Mouse (Mus musculus): ENCODE measurements at regions not wholly inside any gene's neighbourhood (a gene's known extent, or its start where the extent isn't known, plus 50 kb on each side); places are given as distances from the start of the nearest gene placed in this dataset.

- no peak overlapping the region for H3K4me3 ChIP-seq (ENCODE audit: low read depth, low read length)
- H3K9ac ChIP-seq (ENCODE audit: low read depth, low read length): no peak overlapping the region
- ATAC-seq (ENCODE audit: low FRiP score) (no peak), DNase-seq (ENCODE audit: low spot score) (no peak)
- no peaks in the 10 kb centered on the region for H3K4me1 ChIP-seq (replicated peaks; ENCODE audit: control insufficient read depth, insufficient read depth, low read length)
- no peaks in the 10 kb centered on the region for H3K9me3 ChIP-seq (ENCODE audit: control insufficient read depth, low read length)
- H3K4me2 ChIP-seq (replicated peaks; ENCODE audit: low read depth, low read length): no peak overlapping the region
- WGBS: 93% methylated on average over 4 of the region's 4 CpGs
- H3K27ac ChIP-seq (ENCODE audit: low read depth, low read length): no peak overlapping the region
- H3K36me3 ChIP-seq (ENCODE audit: control insufficient read depth, insufficient read depth, low read length): no peaks in the 10 kb centered on the region
- H3K27me3 ChIP-seq (ENCODE audit: control insufficient read depth, insufficient read depth, low read length): no peaks in the 10 kb centered on the region
Measured at GRCm38 (mm10) chr15:62808087-62808808, 1036.7 kb downstream of the Gsdmc2 start.

DNA sequence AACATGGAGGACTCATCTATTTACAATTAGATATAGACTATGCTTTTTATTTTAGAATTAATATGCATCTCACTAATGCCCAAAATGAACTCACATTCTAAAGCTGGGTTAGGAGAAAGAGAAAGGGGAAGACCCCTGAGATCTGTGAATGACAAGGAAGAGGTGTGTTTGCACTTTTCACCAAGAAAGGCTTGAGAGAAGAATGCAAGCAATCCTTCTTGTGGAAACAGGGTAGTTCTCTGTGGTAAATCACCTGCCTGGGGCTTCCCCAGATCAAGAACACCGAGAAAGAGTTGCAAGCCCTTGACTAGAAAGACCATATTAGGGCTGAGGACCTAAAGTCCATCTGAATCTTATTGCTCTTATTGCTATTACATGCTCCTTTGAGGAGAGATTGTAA, 1037.6 kb downstream of the Gsdmc2 start:
- Histone ChIP-seq H3K9ac (ENCODE audit: low read depth, low read length) (no peak overlapping the region), H3K4me2 (replicated peaks; ENCODE audit: low read depth, low read length) (no peak overlapping the region), H3K27ac (ENCODE audit: low read depth, low read length) (no peak overlapping the region), H3K27me3 (ENCODE audit: control insufficient read depth, insufficient read depth, low read length) (no peaks in the 10 kb centered on the region), H3K36me3 (ENCODE audit: control insufficient read depth, insufficient read depth, low read length) (no peaks in the 10 kb centered on the region), H3K4me3 (ENCODE audit: low read depth, low read length) (no peak overlapping the region), H3K4me1 (replicated peaks; ENCODE audit: control insufficient read depth, insufficient read depth, low read length) (no peaks in the 10 kb centered on the region), H3K9me3 (ENCODE audit: control insufficient read depth, low read length) (no peaks in the 10 kb centered on the region)
- DNase-seq (ENCODE audit: low spot score) (no peak), ATAC-seq (ENCODE audit: low FRiP score) (no peak)
- 88% methylated on average over 1 of the region's 1 CpGs for WGBS

- ATAC-seq (ENCODE audit: low FRiP score) (no peak), DNase-seq (ENCODE audit: low spot score) (no peak)
- H3K4me3 ChIP-seq (ENCODE audit: low read depth, low read length): no peak overlapping the region
- no peak overlapping the region for H3K27ac ChIP-seq (ENCODE audit: low read depth, low read length)
- no peak overlapping the region for H3K4me2 ChIP-seq (replicated peaks; ENCODE audit: low read depth, low read length)
- no peaks in the 10 kb centered on the region for H3K27me3 ChIP-seq (ENCODE audit: control insufficient read depth, insufficient read depth, low read length)
- no peaks in the 10 kb centered on the region for H3K9me3 ChIP-seq (ENCODE audit: control insufficient read depth, low read length)
- no peak overlapping the region for H3K9ac ChIP-seq (ENCODE audit: low read depth, low read length)
- H3K4me1 ChIP-seq (replicated peaks; ENCODE audit: control insufficient read depth, insufficient read depth, low read length): no peaks in the 10 kb centered on the region
- H3K36me3 ChIP-seq (ENCODE audit: control insufficient read depth, insufficient read depth, low read length): no peaks in the 10 kb centered on the region
Measured at GRCm38 (mm10) chr15:62802770-62803169, 1042.2 kb downstream of the Gsdmc2 start.

DNA sequence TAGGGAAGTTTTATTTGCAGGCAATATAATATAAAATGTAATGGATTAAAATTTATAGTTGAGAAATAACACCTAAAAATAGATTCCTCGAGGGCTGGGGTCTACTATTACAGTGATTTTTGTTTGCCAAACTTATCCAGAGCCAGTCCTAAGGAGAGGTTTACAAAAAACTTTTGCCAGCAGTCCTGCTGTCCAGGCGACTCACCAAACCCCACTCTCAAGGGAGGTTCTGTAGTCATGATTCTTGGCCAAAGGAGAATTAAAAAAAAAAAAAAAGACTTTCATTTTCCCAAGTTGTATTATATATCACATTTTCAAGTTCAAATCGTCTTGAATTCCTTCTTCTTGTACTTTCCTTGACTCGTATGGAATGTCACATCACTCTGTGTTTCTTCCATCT, 1046.2 kb downstream of the Gsdmc2 start:
- WGBS: 83% methylated on average over 4 of the region's 4 CpGs
- no peaks in the 10 kb centered on the region for H3K9me3 ChIP-seq (ENCODE audit: control insufficient read depth, low read length)
- no peaks in the 10 kb centered on the region for H3K36me3 ChIP-seq (ENCODE audit: control insufficient read depth, insufficient read depth, low read length)
- no peaks in the 10 kb centered on the region for H3K4me1 ChIP-seq (replicated peaks; ENCODE audit: control insufficient read depth, insufficient read depth, low read length)
- DNase-seq (ENCODE audit: low spot score): no peak
- no peaks in the 10 kb centered on the region for H3K27me3 ChIP-seq (ENCODE audit: control insufficient read depth, insufficient read depth, low read length)
- ATAC-seq (ENCODE audit: low FRiP score): no peak
- no peak overlapping the region for H3K4me2 ChIP-seq (replicated peaks; ENCODE audit: low read depth, low read length)
- no peak overlapping the region for H3K27ac ChIP-seq (ENCODE audit: low read depth, low read length)
- no peak overlapping the region for H3K4me3 ChIP-seq (ENCODE audit: low read depth, low read length)
- no peak overlapping the region for H3K9ac ChIP-seq (ENCODE audit: low read depth, low read length)

- Histone ChIP-seq H3K27me3 (ENCODE audit: control insufficient read depth, insufficient read depth, low read length) (no peaks in the 10 kb centered on the region), H3K4me2 (replicated peaks; ENCODE audit: low read depth, low read length) (no peak overlapping the region), H3K27ac (ENCODE audit: low read depth, low read length) (no peak overlapping the region), H3K4me3 (ENCODE audit: low read depth, low read length) (no peak overlapping the region), H3K9ac (ENCODE audit: low read depth, low read length) (no peak overlapping the region), H3K36me3 (ENCODE audit: control insufficient read depth, insufficient read depth, low read length) (no peaks in the 10 kb centered on the region), H3K4me1 (replicated peaks; ENCODE audit: control insufficient read depth, insufficient read depth, low read length) (no peaks in the 10 kb centered on the region), H3K9me3 (ENCODE audit: control insufficient read depth, low read length) (no peaks in the 10 kb centered on the region)
- DNase-seq (ENCODE audit: low spot score) (no peak), ATAC-seq (ENCODE audit: low FRiP score) (no peak)
- 89% methylated on average over 5 of the region's 5 CpGs for WGBS
Measured at GRCm38 (mm10) chr15:62793569-62793968, 1051.4 kb downstream of the Gsdmc2 start.

- 64% methylated on average over 1 of the region's 1 CpGs for WGBS
- no peak overlapping the region for H3K9ac ChIP-seq (ENCODE audit: low read depth, low read length)
- H3K9me3 ChIP-seq (ENCODE audit: control insufficient read depth, low read length): no peaks in the 10 kb centered on the region
- ATAC-seq (ENCODE audit: low FRiP score) (no peak), DNase-seq (ENCODE audit: low spot score) (no peak)
- no peaks in the 10 kb centered on the region for H3K27me3 ChIP-seq (ENCODE audit: control insufficient read depth, insufficient read depth, low read length)
- no peak overlapping the region for H3K4me3 ChIP-seq (ENCODE audit: low read depth, low read length)
- no peaks in the 10 kb centered on the region for H3K4me1 ChIP-seq (replicated peaks; ENCODE audit: control insufficient read depth, insufficient read depth, low read length)
- H3K27ac ChIP-seq (ENCODE audit: low read depth, low read length): no peak overlapping the region
- no peak overlapping the region for H3K4me2 ChIP-seq (replicated peaks; ENCODE audit: low read depth, low read length)
- H3K36me3 ChIP-seq (ENCODE audit: control insufficient read depth, insufficient read depth, low read length): no peaks in the 10 kb centered on the region
Measured at GRCm38 (mm10) chr15:62792084-62792483, 1052.9 kb downstream of the Gsdmc2 start.

DNA sequence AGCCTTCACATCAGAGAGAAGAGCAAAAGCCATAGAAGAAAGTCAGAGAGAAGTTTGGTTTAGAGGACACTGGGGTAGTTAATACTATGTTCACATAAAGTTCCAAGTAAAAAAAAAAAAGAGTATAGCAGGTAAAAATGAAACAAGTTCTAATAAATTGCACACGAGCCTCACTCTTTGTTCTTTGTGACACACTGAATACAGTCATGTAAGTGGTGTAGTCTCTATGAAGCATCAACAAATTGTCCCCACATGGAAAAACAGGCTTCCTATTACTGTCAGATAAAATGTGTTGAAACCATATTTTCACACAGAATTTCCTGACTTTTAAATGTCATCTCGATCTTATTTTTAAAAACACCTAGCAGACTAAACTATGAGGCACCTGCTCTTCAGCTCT, 1057.2 kb downstream of the Gsdmc2 start:
- H3K9me3 ChIP-seq (ENCODE audit: control insufficient read depth, low read length): no peaks in the 10 kb centered on the region
- DNase-seq (ENCODE audit: low spot score) (no peak), ATAC-seq (ENCODE audit: low FRiP score) (no peak)
- H3K4me1 ChIP-seq (replicated peaks; ENCODE audit: control insufficient read depth, insufficient read depth, low read length): no peaks in the 10 kb centered on the region
- H3K9ac ChIP-seq (ENCODE audit: low read depth, low read length): no peak overlapping the region
- WGBS: 86% methylated on average over 2 of the region's 2 CpGs
- H3K27me3 ChIP-seq (ENCODE audit: control insufficient read depth, insufficient read depth, low read length): no peaks in the 10 kb centered on the region
- H3K36me3 ChIP-seq (ENCODE audit: control insufficient read depth, insufficient read depth, low read length): no peaks in the 10 kb centered on the region
- H3K27ac ChIP-seq (ENCODE audit: low read depth, low read length): no peak overlapping the region
- no peak overlapping the region for H3K4me3 ChIP-seq (ENCODE audit: low read depth, low read length)
- no peak overlapping the region for H3K4me2 ChIP-seq (replicated peaks; ENCODE audit: low read depth, low read length)

DNA sequence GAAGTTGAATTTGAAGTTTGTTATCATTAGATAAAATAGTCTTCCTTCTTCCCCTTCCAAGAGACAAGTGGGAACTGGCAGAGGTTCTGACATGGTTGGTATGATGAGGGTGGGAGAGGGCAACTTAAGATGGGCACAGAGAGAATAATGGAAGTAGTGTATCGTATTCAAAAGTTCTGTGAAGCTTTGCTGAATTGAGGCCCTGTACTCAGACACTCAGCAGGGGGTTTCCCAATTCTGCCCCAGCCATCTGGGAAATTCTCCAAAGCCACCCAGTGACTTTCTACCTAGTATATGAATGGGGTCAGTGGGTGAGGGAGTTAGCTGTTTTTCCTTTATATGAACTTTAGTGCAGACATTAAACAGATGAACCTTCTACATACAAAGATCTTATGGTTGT, 1058.7 kb downstream of the Gsdmc2 start:
- no peak overlapping the region for H3K27ac ChIP-seq (ENCODE audit: low read depth, low read length)
- no peak overlapping the region for H3K9ac ChIP-seq (ENCODE audit: low read depth, low read length)
- H3K27me3 ChIP-seq (ENCODE audit: control insufficient read depth, insufficient read depth, low read length): no peaks in the 10 kb centered on the region
- 77% methylated on average over 1 of the region's 1 CpGs for WGBS
- no peak for DNase-seq (ENCODE audit: low spot score)
- no peak overlapping the region for H3K4me2 ChIP-seq (replicated peaks; ENCODE audit: low read depth, low read length)
- no peaks in the 10 kb centered on the region for H3K9me3 ChIP-seq (ENCODE audit: control insufficient read depth, low read length)
- no peaks in the 10 kb centered on the region for H3K4me1 ChIP-seq (replicated peaks; ENCODE audit: control insufficient read depth, insufficient read depth, low read length)
- no peak for ATAC-seq (ENCODE audit: low FRiP score)
- no peaks in the 10 kb centered on the region for H3K36me3 ChIP-seq (ENCODE audit: control insufficient read depth, insufficient read depth, low read length)
- no peak overlapping the region for H3K4me3 ChIP-seq (ENCODE audit: low read depth, low read length)

DNA sequence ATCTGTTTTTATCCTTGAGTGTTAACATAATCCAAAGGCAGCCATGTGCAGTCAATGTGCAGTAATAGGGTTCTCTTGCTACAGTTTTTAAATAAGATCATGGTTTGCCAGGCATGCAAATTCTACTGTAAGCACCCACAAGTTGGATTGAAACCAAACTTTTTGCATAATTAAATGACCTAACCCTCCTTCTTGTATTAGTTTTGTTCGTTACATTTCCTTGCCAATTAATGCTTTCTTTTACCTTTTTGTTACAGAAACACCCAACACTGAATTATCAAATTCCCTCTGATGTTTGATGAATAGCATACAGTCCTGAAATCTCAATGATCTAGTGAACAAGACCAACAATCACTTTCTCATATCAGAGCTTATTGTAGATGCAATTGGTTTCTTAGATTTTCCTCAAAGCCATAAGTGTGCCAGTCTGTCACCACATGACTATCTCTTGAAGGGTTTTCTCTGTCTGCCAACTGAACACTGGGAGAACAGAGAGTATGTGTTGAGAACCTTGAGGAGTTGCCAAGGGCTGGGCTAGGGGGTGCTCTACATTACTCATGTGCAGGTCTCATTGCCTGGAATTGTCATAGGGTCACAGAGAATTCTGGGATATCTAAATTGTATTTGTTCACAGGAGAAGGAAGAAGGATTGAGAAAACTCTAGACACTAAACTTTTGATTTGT, 1060.4 kb downstream of the Gsdmc2 start:
- no peak for DNase-seq (ENCODE audit: low spot score)

More for the DNA sequence above, 1060.4 kb downstream of the Gsdmc2 start:
- Histone ChIP-seq H3K4me2 (replicated peaks; ENCODE audit: low read depth, low read length) (no peak overlapping the region), H3K27ac (ENCODE audit: low read depth, low read length) (no peak overlapping the region), H3K36me3 (ENCODE audit: control insufficient read depth, insufficient read depth, low read length) (no peaks in the 10 kb centered on the region), H3K4me3 (ENCODE audit: low read depth, low read length) (no peak overlapping the region), H3K27me3 (ENCODE audit: control insufficient read depth, insufficient read depth, low read length) (no peaks in the 10 kb centered on the region), H3K9ac (ENCODE audit: low read depth, low read length) (no peak overlapping the region), H3K9me3 (ENCODE audit: control insufficient read depth, low read length) (no peaks in the 10 kb centered on the region), H3K4me1 (replicated peaks; ENCODE audit: control insufficient read depth, insufficient read depth, low read length) (no peaks in the 10 kb centered on the region)
- ATAC-seq (ENCODE audit: low FRiP score): no peak
- WGBS: 87% methylated on average over 1 of the region's 1 CpGs
